Mouse (Mus musculus) left cerebral cortex, adult 8-10 months (tissue): ENCODE results near the gene Eef1akmt2. TPM values are rescaled to one million over a fixed set of nuclear protein-coding genes. Genes with fewer than 3 reads are reported as not detected.

Experiments
- DNase-seq, 2 experiments: peaks; one replicate each; pipeline ENCODE4 v3.0.0; 2022; ENCODE audit warnings: low spot score in 2 of 2
- total RNA-seq, 4 experiments: library from RNA; stranded (reverse); gene quantifications; 2 replicates each; pipeline ENCODE4 v1.2.4; 2022

Gene Eef1akmt2
- total RNA-seq, 4 experiments from 2014 or later = 34.1 to 38.8 (median 37.0) TPM

DNA sequence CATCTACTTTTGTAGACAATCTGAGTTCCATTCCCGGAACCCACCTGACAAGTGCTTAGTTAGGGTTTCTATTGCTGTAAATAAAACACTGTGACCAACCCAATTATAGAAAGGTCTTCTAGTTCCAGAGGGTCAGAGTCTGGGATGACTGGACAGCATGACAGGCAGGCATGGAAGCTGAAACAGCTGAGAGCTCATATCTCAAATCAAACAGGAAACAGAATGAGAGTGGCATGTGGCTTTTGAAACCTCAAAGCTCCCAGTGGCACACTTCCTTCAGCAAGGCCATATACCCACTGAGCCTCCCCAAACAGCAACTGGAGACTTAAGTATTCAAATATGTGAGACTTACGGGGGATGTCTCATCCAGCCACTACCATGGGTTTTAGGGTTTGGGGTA, 20.6 kb upstream of the Eef1akmt2 start:
- no peak for DNase-seq

DNA sequence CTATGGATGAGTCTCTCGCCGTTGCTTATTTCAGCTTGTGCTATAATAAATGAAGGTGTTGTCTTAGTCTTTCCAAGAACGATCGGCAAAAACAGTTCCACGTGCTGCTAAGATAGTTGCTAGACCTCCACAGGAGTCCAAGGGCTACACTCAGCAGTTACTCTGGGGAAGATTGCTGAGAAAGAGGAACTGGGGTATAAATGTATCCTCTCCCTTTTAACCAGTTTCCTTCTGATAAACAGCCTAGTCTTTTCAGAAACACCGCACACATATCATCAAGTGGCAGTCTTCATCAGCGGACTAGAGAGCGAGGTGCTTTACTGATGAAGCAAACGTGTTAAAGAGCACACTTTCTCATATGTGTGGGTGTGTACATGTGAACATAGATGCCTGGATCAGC, 13.8 kb upstream of the Eef1akmt2 start:
- no peak for DNase-seq

DNA sequence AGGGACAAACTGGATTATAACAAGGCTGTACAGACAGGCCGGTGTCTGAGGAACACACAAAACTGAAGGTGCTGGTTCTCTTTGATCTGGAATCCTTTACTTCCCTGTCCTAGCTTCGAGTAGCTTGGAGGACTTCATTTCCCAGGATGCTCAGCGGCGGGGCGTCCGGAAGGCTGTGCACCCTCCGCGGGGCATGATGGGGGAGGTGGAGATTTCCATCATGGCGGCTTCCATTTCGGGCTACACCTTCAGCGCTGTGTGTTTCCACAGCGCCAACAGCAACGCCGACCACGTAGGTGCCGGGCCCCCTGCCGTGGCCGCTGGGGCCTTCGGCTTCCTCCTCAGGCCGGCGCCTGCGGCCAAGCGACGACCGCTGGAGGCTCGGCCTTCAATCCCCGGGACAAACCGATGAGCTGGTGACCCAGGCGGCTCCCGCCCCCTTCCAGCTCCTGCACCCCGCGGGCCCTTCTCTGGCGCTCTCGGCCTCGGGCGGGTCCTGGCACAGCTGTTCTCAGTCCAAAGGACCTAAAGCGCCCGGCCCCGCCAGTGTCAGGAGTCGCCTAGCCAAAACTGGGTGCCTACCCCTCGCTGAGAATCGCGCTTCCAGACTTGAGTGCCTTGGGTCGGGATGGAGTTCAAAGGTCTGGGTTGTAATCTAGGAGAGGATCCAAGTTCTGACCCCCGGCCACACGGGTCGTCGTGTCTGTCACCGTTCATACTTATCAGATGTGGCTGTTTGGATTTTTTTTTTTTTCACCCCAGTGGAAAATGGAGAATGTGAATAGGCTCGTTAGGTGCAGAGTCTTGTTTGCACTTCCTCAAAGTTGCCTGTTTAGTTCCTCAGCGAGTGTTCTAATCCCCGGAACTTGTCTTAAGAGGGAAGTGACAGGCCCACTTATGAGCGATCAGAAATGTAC, 6.8 kb upstream of the Eef1akmt2 start, which contains the start of gene Abraxas2:
TSS of gene Abraxas2 (plus strand) at position 184 of the 917 bp plus-strand sequence.
- peak; percentile 77 to 81 for DNase-seq

DNA sequence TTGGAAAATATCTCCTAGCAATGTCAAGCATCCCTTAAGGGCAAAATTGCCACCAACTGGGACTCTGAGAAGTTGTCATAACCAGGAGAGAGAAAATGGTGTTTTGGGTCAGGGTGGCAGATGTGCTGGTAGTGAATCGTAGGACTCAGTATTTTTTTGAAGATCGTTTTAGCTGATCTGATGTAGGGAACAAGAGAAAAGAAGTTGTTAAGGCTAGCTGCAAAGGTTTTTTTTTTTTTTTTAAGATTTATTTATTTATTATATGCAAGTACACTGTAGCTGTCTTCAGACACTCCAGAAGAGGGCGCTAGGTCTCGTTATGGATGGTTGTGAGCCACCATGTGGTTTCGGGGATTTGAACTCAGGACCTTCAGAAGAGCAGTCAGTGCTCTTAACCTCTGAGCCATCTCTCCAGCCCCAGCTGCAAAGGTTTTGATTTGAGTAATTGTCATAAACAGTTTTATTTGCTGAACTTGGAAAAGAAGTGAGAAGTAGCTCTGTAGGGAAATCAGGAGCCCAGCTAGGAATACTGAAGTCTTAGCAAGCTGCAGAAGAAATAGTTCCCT, 5.7 kb upstream of the Eef1akmt2 start:
- DNase-seq = no peak

DNA sequence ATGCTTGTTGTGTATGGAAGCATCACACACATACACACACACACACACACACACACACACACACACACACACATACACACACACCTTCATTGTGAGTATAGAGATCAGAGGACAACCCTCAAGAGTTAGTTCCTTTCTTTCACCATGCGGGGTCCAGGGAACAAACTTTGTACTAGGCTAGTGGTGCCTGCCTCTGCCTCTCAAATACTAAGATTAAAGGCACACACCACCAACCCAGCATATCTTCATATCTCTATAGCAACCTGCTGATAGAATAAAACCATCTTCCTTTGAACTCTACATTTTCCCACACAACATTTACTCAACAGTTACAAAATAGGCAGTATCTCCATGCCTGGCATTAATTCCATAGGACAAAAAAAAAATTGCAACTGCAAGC, 3.6 kb upstream of the Eef1akmt2 start:
- no peak for DNase-seq

DNA sequence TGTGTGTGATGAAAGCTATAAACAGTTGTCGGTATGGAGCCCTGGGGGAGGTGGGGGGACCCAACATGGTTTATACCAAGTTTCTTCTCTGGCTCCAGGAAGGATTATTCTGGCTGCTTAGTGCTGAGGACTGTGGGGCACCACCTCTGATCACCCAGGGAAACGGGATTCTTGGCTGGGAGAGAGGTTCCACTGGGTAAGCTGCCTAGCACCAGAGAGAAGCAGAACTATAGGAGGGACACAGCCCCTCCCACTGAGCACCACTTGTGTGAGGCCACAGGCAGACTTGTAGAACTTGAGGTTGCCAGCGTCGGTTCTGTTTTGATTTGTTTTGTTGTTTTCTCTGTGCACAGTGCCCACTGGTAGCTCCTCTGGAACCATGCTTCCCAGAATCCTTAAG, 1.5 kb upstream of the Eef1akmt2 start:
- DNase-seq = no peak

DNA sequence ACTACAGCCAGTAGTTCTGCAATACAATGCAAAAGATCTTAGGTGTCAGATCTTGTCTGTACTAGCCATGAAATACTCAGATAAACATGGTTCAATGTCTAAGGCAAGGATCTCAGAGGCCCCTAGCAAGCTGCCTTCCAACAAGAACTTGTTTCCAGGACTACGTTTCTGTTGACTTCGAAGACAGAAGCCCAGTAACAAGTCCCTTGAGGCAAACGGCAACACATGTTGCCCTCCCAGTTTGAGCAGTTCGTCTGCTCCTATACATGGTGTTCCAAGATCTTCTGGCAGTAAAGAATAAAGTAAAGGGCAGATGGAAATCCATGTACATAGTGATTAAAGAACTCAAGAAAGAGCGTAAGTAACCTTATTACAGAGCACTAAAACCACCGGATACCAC, 888 bp upstream of the Eef1akmt2 start:
- no peak for DNase-seq

DNA sequence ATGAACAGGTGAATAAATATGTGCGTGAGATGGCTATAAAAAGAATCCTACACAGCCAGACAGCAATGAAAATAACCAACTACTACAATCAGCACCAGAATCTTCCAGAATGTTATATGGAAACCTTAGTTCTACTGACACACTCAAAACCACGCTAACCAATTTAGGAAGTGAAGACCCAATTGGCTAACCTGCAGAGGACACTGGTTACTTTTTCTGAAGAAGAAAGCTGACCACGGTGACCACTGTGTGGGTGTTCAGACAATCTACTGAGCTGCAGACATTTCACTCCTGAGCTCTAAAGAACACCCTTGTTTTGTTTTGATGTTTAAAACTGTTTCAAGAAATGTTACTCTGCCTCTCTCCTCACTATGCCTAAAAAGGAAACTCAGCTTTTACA, 9.3 kb downstream of the Eef1akmt2 start:
- DNase-seq = no peak

DNA sequence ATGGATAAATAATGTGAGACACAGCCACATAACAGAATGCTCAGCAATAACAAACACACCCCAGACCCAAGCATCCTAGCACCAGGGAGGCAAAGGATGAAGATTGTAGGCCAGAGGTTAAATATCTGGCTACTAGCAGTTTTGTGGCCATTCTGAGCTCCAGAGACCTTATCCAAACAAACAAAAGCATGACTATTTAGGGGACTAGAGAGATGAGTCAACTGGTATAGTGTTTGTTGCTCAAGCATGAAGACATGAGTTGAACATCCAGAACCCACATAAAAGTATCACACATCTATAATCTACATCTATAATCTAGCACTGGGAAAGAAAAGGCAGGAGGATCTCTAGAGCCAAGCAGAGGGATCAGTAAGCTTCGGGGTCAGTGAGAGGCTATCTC, 10.0 kb downstream of the Eef1akmt2 start:
- no peak for DNase-seq

DNA sequence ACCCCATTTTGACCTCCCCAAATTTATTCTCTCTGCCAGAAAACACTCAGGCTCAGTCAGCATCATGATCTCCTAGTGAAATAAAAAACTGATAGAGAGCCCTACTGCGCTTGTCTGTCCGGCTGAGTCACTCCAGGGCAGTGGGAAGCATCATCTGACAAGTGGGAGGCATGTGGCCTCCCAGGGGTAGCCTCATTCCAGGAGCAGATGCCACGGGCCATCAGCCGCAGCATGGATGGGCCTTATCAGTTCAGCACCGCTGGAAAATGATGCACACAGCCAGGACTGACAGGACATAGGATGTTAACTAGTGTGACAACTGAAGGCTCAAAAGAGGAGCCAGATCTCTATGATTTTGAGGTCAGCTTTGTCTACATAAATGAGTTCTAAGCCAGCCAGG, 11.2 kb downstream of the Eef1akmt2 start:
- DNase-seq = no peak

DNA sequence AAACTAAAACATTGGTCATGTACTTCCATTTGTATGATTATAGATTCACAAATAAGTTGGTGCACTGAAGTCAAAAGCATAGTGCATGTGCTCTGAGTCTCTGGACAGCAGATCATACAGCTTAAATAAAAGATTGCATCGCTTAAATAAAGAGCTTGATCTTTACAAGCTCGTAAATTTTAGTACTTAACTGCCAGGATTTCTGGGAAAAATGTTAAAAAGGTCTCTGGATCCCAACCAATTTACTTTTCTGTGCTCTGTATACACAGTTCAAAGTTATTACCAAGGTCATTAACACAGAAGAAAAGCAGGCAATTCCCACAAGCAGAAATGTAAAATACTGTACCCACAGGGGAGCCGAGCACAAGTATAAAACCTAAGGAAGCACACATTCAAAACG, 21.5 kb downstream of the Eef1akmt2 start:
- DNase-seq = no peak

DNA sequence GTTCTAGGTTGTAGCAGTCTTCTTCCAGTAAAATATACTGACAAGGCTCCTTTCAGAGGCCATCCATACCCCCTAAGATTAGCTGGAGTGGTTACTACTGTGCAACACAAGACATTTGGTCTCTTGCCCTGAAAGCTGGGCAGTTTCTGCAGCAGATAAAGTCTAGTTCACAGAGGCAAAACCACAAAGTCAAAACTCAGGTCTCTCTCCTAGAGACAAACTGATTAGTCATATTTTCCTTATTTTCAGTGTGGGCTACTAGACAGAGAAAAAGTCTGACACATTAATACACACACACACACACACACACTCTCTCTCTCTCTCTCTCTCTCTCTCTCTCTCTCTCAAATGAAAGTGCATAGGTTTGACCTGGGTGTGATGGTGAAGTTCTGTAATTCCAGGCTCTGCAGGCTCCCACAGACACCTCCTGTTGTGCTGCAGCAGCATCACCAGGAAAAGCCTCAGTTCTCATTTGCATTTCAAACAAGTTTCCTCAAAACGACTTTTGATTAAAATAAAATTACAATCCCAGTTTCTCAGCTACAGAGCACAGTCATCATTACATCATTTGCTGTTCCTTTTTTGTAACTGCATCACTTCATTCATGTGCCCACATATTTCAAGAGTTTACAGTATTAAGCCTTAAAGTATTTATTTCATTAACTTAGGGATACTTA, 28.0 kb downstream of the Eef1akmt2 start:
- DNase-seq = no peak

DNA sequence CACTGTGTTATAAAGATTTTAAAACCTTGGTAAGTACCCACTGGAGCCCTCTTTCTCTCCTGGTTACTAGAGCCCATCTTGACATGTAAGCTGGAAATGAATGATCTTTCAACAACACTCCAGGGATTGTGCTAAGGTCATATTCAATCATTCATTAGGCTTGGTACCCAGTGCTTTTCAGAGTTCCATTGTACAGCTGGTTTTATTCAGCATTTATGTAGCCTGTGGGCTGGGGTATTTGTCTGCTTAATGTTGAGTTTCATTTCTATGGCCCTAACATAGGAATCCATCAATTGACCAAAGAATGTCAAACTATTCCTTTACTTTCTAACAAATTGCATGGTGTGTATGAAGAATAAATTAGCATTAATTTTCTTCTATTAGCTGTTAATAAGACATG, 28.6 kb downstream of the Eef1akmt2 start:
- DNase-seq = no peak

DNA sequence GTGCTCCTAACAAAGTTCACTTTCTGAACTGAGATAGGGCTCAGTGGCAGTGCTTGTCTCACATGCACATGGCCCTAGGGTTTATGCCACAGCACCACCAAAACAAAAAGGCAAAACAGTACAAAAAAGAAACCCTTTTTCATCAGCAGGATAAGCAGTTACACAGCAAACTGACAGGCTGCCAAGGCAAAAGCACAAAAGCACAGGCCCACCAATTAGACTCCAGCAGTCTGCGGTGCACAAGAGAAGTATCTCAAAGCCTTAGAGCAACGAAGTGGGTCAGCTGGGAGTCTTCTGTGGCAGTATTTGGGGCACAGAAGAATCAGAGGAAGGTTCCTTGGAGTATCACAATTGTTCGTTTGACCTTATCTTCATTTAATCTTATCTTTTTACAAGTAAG, 31.8 kb downstream of the Eef1akmt2 start:
- DNase-seq = no peak

DNA sequence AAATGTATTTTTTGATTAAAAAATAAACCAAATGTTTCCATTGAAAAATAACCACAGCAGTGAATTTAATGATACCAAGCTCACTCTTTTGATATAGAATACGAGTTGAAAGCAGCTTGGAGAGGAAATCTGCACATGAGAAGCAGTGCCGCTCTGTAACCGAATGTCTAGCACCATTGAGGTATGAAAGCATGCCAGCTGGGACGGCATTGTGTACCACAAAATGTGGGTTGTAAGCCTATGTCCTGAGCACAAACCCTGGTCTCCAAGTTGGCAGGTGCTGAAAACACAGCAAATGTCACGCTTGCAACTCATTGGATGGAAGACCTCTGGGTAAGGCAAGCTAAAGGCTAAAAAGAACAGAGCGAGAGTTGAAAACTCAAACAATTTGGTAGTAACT, 35.4 kb downstream of the Eef1akmt2 start:
- no peak for DNase-seq

DNA sequence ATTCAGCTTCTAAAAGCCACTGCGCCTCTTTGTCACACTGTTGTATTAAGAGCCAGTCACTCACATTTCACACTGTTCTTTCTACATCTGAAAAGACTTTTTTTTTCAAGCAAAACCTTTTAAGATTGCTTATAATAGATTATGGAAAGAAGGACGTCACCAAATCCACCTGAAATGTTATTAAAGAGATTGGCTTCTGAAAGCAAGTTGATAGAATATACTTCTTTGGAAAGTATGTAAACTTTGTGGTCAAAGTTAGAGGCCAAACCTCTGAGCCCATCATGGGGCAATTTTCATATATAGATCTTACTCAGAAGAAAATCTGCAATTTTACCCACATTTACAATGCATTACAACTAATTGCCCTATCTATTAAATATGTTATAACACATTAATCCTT, 35.9 kb downstream of the Eef1akmt2 start:
- DNase-seq = no peak

DNA sequence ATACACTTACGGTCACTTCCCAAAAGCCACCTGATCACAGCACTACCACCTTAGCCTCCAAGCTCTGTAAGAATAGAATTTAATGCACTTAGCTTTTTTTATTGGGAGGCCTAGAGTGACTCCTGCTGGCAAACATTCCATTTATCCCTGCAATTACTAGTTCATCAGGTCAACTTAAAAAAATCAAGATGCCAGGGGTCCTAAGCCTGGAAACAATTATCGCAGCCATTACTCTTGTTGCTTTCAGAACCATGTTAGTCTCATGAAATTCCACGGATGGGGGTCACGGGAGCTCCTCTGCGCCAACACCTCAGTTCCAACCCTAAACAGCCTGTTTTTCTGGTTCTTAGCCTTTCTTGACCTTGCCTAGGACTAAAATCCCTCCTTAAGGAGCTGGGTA, 37.4 kb downstream of the Eef1akmt2 start:
- DNase-seq = no peak

DNA sequence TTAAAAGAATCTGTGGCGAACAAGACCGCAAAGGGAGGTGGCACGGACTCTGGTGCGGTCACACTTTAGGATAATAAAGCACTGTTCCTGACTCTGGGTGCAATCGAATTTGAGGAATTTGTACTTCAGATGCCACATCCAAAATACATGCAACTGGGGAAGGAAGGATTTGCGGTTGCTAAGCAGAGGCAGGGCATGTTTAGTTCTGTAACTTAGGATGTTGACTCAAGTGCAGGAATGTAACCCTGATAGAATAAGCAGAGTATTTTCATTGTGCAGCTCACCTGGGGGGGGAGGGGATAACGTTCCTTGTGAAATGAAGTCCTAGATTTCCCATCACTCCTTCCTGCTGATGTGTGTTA, 38.4 kb downstream of the Eef1akmt2 start:
- DNase-seq = no peak

DNA sequence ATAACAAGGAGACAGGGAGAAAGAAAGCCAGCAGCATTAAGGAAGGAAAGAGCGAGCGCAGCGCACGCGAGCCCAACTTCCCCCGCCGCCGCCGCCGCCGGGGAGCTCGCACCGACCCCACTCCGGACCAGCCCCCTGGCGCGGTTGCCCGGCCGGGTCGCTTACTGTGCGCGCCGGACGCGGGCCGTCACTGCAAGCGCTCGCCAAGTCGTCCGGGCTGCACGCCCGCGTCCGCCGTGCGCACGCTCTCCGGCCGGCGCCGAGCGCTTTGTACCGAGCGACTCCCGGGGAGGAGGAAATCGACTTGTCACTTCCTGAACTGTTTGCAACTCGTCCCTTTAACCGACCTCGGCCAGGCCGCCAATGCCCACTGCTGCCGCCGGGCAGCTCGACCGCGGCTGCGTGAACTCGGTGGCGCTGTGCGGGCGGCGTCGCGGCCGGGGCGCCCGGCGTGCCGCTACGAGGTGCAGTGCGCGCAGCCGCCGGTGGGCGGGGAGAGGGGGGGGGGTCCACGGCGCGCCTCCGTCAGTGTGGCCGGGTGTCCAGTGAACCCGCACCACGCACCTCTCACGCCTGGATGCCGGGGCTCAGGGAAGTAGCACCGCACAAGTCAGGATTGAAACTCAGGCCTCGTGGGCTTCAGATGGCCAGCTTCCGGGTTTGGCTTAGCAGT, 38.9 kb downstream of the Eef1akmt2 start, which contains the start of gene Fam53b:
TSS of gene Fam53b (minus strand) at position 471 of the 673 bp plus-strand sequence.
- no peak for DNase-seq

DNA sequence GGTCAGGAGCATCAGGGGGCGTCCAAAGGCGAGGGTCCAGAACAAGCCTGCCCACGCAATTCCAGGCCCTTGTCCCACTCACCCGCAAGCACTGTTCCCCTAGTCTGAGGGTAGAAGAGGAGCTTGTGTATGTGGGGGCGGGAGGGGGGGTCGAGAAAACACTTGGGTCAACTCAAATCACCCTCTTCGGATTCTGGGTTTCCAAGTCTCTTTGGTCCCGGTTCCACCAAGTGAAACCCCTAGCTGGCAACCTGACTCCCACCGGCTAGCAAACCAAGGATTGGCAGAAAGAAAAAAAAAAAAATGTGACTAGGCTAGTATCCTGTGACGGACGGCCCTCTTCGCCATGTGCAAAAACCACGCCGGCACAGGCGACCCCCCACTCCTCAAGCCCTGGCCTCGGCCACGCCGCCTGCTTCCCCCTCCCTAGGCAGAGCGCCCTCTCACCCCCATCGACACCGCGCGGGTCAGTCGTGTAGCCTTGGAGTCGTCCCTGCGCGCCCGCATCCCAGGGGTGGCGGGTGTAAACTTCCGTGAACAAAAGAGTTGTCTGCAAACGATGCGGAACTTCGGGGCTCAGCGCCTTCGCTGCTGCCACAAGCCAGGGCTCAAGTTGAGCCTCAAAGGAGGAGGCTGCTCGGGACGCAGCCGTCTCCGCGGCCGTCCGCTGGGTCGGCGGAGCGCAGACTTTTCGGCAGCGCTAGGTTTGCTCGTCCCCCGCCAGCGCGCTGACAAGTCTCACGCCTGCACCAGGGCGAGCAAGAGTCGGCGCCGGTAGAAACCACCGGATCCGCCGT, 39.7 kb downstream of the Eef1akmt2 start:
- DNase-seq = no peak
